Mouse (Mus musculus): Measurements from ENCODE around the gene Comtd1. TPM values are rescaled to one million over a fixed set of nuclear protein-coding genes. Genes with fewer than 3 reads are reported as not detected.

Comtd1 gene
- 5.9 and 6.4 TPM in 2 replicates for polyA plus RNA-seq (2012; rRNA removed)

GRCm38 (mm10) chr14:21848166-21849154 lies at the start of gene Comtd1:
Gene Comtd1 (minus strand): TSS chr14:21848977.
- H3K4me3 ChIP-seq (ENCODE audit: control insufficient read depth, low read depth, low read length): peak within 1 kb of the TSS; percentile 88
- peaks cover 2% of the 10 kb centered on the region for H3K36me3 ChIP-seq (ENCODE audit: control insufficient read depth, insufficient read depth, low read length)
- peaks cover 26% of the 10 kb centered on the region for H3K4me1 ChIP-seq (ENCODE audit: control insufficient read depth, insufficient read depth, low read length)
- H3K27me3 ChIP-seq (ENCODE audit: control insufficient read depth, insufficient read depth, low read length): no peaks in the 10 kb centered on the region
- peak; percentile 63 for TF ChIP-seq POLR2A (IDR thresholded peaks at IDR 0.05; ENCODE audit: control insufficient read depth, low read depth, low read length)
- TF ChIP-seq CTCF (IDR thresholded peaks at IDR 0.05; ENCODE audit: control insufficient read depth, insufficient read depth, insufficient replicate concordance, low read depth, low read length): peak; percentile 100
- peak within 1 kb of the TSS; percentile 74 for H3K27ac ChIP-seq (ENCODE audit: control insufficient read depth, insufficient read depth, low read depth, low read length)

GRCm38 (mm10) chr14:21892341-21892659 lies 43.5 kb upstream of the Comtd1 start:
- no peak overlapping the region for H3K27ac ChIP-seq (ENCODE audit: control insufficient read depth, insufficient read depth, low read depth, low read length)
- TF ChIP-seq POLR2A (IDR thresholded peaks at IDR 0.05; ENCODE audit: control insufficient read depth, low read depth, low read length): no peak
- TF ChIP-seq CTCF (IDR thresholded peaks at IDR 0.05; ENCODE audit: control insufficient read depth, insufficient read depth, insufficient replicate concordance, low read depth, low read length): no peak
- no peak overlapping the region for H3K4me3 ChIP-seq (ENCODE audit: control insufficient read depth, low read depth, low read length)
- peaks cover 3% of the 10 kb centered on the region; the same call in 1 of the 2 replicates for H3K4me1 ChIP-seq (ENCODE audit: control insufficient read depth, insufficient read depth, low read length)
- H3K36me3 ChIP-seq (ENCODE audit: control insufficient read depth, insufficient read depth, low read length): no peaks in the 10 kb centered on the region
- H3K27me3 ChIP-seq (ENCODE audit: control insufficient read depth, insufficient read depth, low read length): no peaks in the 10 kb centered on the region

- H3K27me3 ChIP-seq (ENCODE audit: control insufficient read depth, insufficient read depth, low read length): no peaks in the 10 kb centered on the region
- H3K36me3 ChIP-seq (ENCODE audit: control insufficient read depth, insufficient read depth, low read length): no peaks in the 10 kb centered on the region
- no peak overlapping the region; the same call in 1 of the 2 replicates for H3K4me3 ChIP-seq (ENCODE audit: control insufficient read depth, low read depth, low read length)
- TF ChIP-seq POLR2A (IDR thresholded peaks at IDR 0.05; ENCODE audit: control insufficient read depth, low read depth, low read length) (no peak), CTCF (IDR thresholded peaks at IDR 0.05; ENCODE audit: control insufficient read depth, insufficient read depth, insufficient replicate concordance, low read depth, low read length) (no peak)
- H3K27ac ChIP-seq (ENCODE audit: control insufficient read depth, insufficient read depth, low read depth, low read length): no peak overlapping the region
- peaks cover 3% of the 10 kb centered on the region; the same call in 1 of the 2 replicates for H3K4me1 ChIP-seq (ENCODE audit: control insufficient read depth, insufficient read depth, low read length)
Measured at GRCm38 (mm10) chr14:21891581-21892340, 43.0 kb upstream of the Comtd1 start.

- no peaks in the 10 kb centered on the region for H3K27me3 ChIP-seq (ENCODE audit: control insufficient read depth, insufficient read depth, low read length)
- no peak for TF ChIP-seq POLR2A (IDR thresholded peaks at IDR 0.05; ENCODE audit: control insufficient read depth, low read depth, low read length)
- H3K36me3 ChIP-seq (ENCODE audit: control insufficient read depth, insufficient read depth, low read length): no peaks in the 10 kb centered on the region
- peak overlapping the region; percentile 54 for H3K4me3 ChIP-seq (ENCODE audit: control insufficient read depth, low read depth, low read length)
- H3K4me1 ChIP-seq (ENCODE audit: control insufficient read depth, insufficient read depth, low read length): peaks cover 3% of the 10 kb centered on the region; the same call in 1 of the 2 replicates
- H3K27ac ChIP-seq (ENCODE audit: control insufficient read depth, insufficient read depth, low read depth, low read length): no peak overlapping the region
Measured at GRCm38 (mm10) chr14:21890430-21890829, 41.7 kb upstream of the Comtd1 start.

GRCm38 (mm10) chr14:21866816-21867215 lies 18.0 kb upstream of the Comtd1 start:
- Histone ChIP-seq H3K4me1 (ENCODE audit: control insufficient read depth, insufficient read depth, low read length) (no peaks in the 10 kb centered on the region), H3K27ac (ENCODE audit: control insufficient read depth, insufficient read depth, low read depth, low read length) (no peak overlapping the region), H3K4me3 (ENCODE audit: control insufficient read depth, low read depth, low read length) (no peak overlapping the region), H3K36me3 (ENCODE audit: control insufficient read depth, insufficient read depth, low read length) (no peaks in the 10 kb centered on the region), H3K27me3 (ENCODE audit: control insufficient read depth, insufficient read depth, low read length) (no peaks in the 10 kb centered on the region)
- TF ChIP-seq POLR2A (IDR thresholded peaks at IDR 0.05; ENCODE audit: control insufficient read depth, low read depth, low read length): no peak
- TF ChIP-seq CTCF (IDR thresholded peaks at IDR 0.05; ENCODE audit: control insufficient read depth, insufficient read depth, insufficient replicate concordance, low read depth, low read length): no peak

- H3K4me3 ChIP-seq (ENCODE audit: control insufficient read depth, low read depth, low read length): no peak overlapping the region
- H3K36me3 ChIP-seq (ENCODE audit: control insufficient read depth, insufficient read depth, low read length): no peaks in the 10 kb centered on the region
- no peaks in the 10 kb centered on the region for H3K4me1 ChIP-seq (ENCODE audit: control insufficient read depth, insufficient read depth, low read length)
- H3K27ac ChIP-seq (ENCODE audit: control insufficient read depth, insufficient read depth, low read depth, low read length): no peak overlapping the region
- TF ChIP-seq CTCF (IDR thresholded peaks at IDR 0.05; ENCODE audit: control insufficient read depth, insufficient read depth, insufficient replicate concordance, low read depth, low read length): no peak
- H3K27me3 ChIP-seq (ENCODE audit: control insufficient read depth, insufficient read depth, low read length): no peaks in the 10 kb centered on the region
Measured at GRCm38 (mm10) chr14:21866291-21866690, 17.5 kb upstream of the Comtd1 start.

- peak overlapping the region; percentile 4; the same call in 1 of the 2 replicates for H3K4me3 ChIP-seq (ENCODE audit: control insufficient read depth, low read depth, low read length)
- no peak overlapping the region for H3K27ac ChIP-seq (ENCODE audit: control insufficient read depth, insufficient read depth, low read depth, low read length)
- no peaks in the 10 kb centered on the region for H3K36me3 ChIP-seq (ENCODE audit: control insufficient read depth, insufficient read depth, low read length)
- TF ChIP-seq POLR2A (IDR thresholded peaks at IDR 0.05; ENCODE audit: control insufficient read depth, low read depth, low read length): no peak
- TF ChIP-seq CTCF (IDR thresholded peaks at IDR 0.05; ENCODE audit: control insufficient read depth, insufficient read depth, insufficient replicate concordance, low read depth, low read length): no peak
- H3K4me1 ChIP-seq (ENCODE audit: control insufficient read depth, insufficient read depth, low read length): peaks cover 18% of the 10 kb centered on the region
- no peaks in the 10 kb centered on the region for H3K27me3 ChIP-seq (ENCODE audit: control insufficient read depth, insufficient read depth, low read length)
Measured at GRCm38 (mm10) chr14:21856886-21857285, 8.1 kb upstream of the Comtd1 start.
